Mouse (Mus musculus): ENCODE measurements around the gene 4930402H24Rik.

- no peak for TF ChIP-seq CEBPB (IDR thresholded peaks at IDR 0.05; ENCODE audit: low read depth)
- no peak for TF ChIP-seq CTCF (IDR thresholded peaks at IDR 0.05; ENCODE audit: control insufficient read depth, insufficient read depth, insufficient read length)
Measured at GRCm38 (mm10) chr2:130839874-130840661, 66.1 kb downstream of the 4930402H24Rik start.
